Mouse (Mus musculus) liver, embryonic 13.5 days (tissue): ENCODE results near the gene 6030445D17Rik. TPM values are rescaled to one million over a fixed set of nuclear protein-coding genes. Genes with fewer than 3 reads are reported as not detected.

Source experiments
- ATAC-seq: fragments of 200-750 bp; cut with Nextera tagmentation; 2 replicates; pipeline ENCODE4 v1.8.0; 2017; ENCODE audit warnings: low read depth, mild to moderate bottlenecking, moderate number of reproducible peaks, moderate library complexity
- DNase-seq: peaks from one replicate; pipeline ENCODE4 v3.0.0; 2022
- H3K27ac ChIP-seq: fragments of 300-500 bp; sonication (generic); 2 replicates; pipeline ENCODE4 v1.5.1; 2015; ENCODE audit warnings: moderate library complexity, mild to moderate bottlenecking, inconsistent platforms
- H3K27me3 ChIP-seq: fragments of 300-500 bp; sonication (generic); 2 replicates; pipeline ENCODE4 v1.6.1; 2015; ENCODE audit warnings: mild to moderate bottlenecking, inconsistent platforms
- H3K36me3 ChIP-seq: fragments of 300-500 bp; sonication (generic); 2 replicates; pipeline ENCODE4 v1.6.1; 2015; ENCODE audit warnings: mild to moderate bottlenecking, inconsistent platforms
- H3K4me1 ChIP-seq: fragments of 300-500 bp; sonication (generic); replicated peaks from 2 replicates; pipeline ENCODE4 v1.6.1; 2015; ENCODE audit warnings: inconsistent platforms
- H3K4me2 ChIP-seq: fragments of 300-500 bp; sonication (generic); 2 replicates; pipeline ENCODE4 v1.6.1; 2015; ENCODE audit warnings: inconsistent platforms, mild to moderate bottlenecking, moderate library complexity
- H3K4me3 ChIP-seq: fragments of 300-500 bp; sonication (generic); replicated peaks from 2 replicates; pipeline ENCODE4 v1.5.1; 2015; ENCODE audit warnings: mild to moderate bottlenecking, inconsistent platforms
- H3K9ac ChIP-seq: fragments of 300-500 bp; sonication (generic); 2 replicates; pipeline ENCODE4 v1.6.1; 2015; ENCODE audit warnings: mild to moderate bottlenecking, inconsistent platforms
- H3K9me3 ChIP-seq: fragments of 300-500 bp; sonication (generic); replicated peaks from 2 replicates; pipeline ENCODE4 v1.6.1; 2016; ENCODE audit warnings: inconsistent platforms
- WGBS: fragments of 180-500 bp; shearing (Covaris S2); methylation state at CpG from one replicate; pipeline ENCODE4 v1.1.7; 2015; ENCODE audit not compliant: insufficient replicate concordance; 5-methylcytosine and 5-hydroxymethylcytosine counted together
- polyA plus RNA-seq: library from polyadenylated mRNA; unstranded; fragments of >200 nt; fragmentation: Nextera tagmentation; extraction: Ambion mirVana; gene quantifications from 2 replicates; pipeline ENCODE4 v1.2.1, GENCODE M21; 2015

Gene 6030445D17Rik
- polyA plus RNA-seq = 0.06 TPM in 1 of 2 replicates, not detected in the other

DNA sequence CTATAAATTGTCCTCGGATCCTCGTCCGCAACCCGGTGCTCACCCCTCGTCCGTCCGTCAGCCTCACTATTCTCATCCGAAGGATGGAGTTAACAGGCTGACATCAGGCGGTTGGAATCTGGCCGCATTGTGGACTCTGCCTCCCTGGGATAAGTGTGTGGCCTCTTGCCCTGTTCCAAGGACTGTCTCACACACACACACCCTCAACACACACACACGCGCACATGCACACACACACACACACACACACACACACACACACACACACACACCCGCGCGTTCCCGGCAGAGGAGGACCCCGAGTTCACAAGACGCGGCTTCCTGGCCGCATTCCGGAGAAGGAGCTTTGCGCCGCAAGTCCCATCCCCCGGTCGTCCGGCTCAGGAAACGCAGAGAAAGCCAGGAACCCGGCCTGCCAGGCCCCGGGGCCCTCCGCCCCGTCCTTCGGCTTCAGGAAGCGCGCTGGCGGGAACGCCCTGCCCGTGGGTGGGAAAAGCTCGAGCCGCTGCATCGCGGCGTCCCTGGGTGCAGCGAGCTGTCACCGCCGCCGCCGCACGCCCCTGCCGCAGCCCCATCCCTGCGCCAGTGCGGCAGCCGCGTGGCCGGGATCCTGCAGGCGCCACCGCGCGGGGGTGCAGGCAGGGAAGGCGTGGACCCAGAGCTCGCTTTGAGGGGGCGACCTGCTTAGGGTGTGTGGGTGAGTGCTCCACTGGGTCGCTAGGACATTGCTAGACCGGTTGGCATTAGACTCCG lies at the start of gene 6030445D17Rik:
TSS of gene 6030445D17Rik (plus strand) at position 165 of the 753 bp plus-strand sequence.
- no peaks in the 10 kb centered on the region for H3K9me3 ChIP-seq
- DNase-seq = peak; percentile 34
- peak within 1 kb of the TSS; percentile 41; the same call in 1 of the 2 replicates for H3K27ac ChIP-seq
- WGBS = 4% methylated on average over 52 of the region's 64 CpGs
- H3K4me3 ChIP-seq = peak within 1 kb of the TSS; percentile 65
- H3K4me1 ChIP-seq = peaks cover 21% of the 10 kb centered on the region
- H3K9ac ChIP-seq = peak within 1 kb of the TSS; percentile 68
- H3K36me3 ChIP-seq = no peaks in the 10 kb centered on the region
- peak within 1 kb of the TSS; percentile 86 for H3K4me2 ChIP-seq
- ATAC-seq = peak; percentile 74
- peaks cover 67% of the 10 kb centered on the region for H3K27me3 ChIP-seq

DNA sequence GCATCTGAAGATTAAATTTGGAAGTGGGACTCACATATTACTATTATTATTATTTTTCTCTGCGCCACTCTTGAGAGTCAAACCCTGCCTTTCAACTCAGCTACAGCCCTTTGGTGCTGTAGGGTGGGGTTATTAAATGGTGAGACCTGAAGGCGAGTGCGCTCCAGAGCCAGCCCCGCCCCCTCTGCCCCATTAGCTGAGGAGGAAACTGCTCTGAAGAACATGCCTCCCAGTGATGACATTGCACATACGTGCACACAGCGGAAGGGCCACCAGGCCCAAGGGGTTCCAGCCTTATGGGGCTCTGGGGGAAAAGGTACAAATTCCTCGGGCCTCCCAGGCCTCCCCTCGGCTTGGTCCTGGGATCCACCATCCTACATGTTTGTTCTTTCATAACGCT lies 46.6 kb upstream of the 6030445D17Rik start:
- no peak overlapping the region for H3K4me2 ChIP-seq
- H3K36me3 ChIP-seq = no peaks in the 10 kb centered on the region
- H3K27ac ChIP-seq = no peak overlapping the region
- 73% methylated on average over 9 of the region's 9 CpGs for WGBS
- no peak for ATAC-seq
- H3K9me3 ChIP-seq = no peaks in the 10 kb centered on the region
- no peak overlapping the region for H3K9ac ChIP-seq
- no peak overlapping the region for H3K4me3 ChIP-seq
- no peaks in the 10 kb centered on the region for H3K4me1 ChIP-seq
- DNase-seq = no peak
- H3K27me3 ChIP-seq = peaks cover 17% of the 10 kb centered on the region

DNA sequence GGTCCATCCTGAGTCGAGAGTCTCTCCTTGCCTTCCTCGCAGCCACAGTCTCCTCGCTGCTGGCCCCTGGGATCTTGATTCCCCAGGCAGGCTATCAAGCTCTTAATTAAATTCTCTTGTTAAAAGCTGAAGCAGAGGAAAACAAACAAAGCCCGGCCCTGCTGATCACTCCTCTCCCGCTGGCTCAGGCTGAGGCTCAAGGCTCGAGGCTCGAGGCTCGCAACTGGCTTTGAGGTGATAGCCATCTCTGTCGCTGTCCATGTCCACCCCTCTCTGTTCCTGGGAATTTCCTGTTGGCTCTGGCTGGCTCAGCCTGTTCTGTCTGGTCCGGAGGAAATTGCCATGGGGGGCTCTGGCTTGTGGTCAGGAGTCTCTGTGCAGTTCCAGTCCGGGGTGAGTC lies 43.1 kb upstream of the 6030445D17Rik start:
- peaks cover 43% of the 10 kb centered on the region for H3K27me3 ChIP-seq
- H3K36me3 ChIP-seq = no peaks in the 10 kb centered on the region
- no peak overlapping the region for H3K27ac ChIP-seq
- 12% methylated on average over 11 of the region's 11 CpGs for WGBS
- H3K9me3 ChIP-seq = no peaks in the 10 kb centered on the region
- no peak for DNase-seq
- no peak for ATAC-seq
- no peak overlapping the region for H3K4me2 ChIP-seq
- H3K4me1 ChIP-seq = no peaks in the 10 kb centered on the region
- H3K4me3 ChIP-seq = no peak overlapping the region
- H3K9ac ChIP-seq = no peak overlapping the region

DNA sequence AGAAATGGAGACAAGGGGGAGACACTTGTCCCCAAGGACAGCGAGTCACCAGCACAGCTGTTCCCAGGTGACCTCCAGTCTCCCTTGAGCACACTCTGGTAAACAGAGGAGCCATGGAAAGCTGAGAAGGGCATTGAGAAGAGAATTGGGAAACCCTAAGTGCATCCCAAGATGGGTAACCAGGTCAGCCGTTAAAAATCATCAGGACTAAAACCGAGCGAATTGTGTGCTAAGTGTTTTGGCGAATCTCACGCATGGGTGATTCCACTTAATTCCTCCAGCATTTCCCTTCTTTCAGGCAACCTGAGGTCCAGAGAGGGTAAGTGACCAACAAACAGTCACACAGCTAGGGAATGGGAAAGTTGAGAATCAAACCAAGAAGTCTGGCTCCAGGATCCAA lies 42.7 kb upstream of the 6030445D17Rik start:
- Histone ChIP-seq H3K9ac (no peak overlapping the region), H3K27me3 (peaks cover 47% of the 10 kb centered on the region), H3K27ac (no peak overlapping the region), H3K4me2 (no peak overlapping the region), H3K36me3 (no peaks in the 10 kb centered on the region), H3K4me3 (no peak overlapping the region), H3K4me1 (peaks cover 4% of the 10 kb centered on the region; the same call in 1 of the 2 replicates), H3K9me3 (no peaks in the 10 kb centered on the region)
- DNase-seq (no peak), ATAC-seq (no peak)
- 63% methylated on average over 6 of the region's 6 CpGs for WGBS

DNA sequence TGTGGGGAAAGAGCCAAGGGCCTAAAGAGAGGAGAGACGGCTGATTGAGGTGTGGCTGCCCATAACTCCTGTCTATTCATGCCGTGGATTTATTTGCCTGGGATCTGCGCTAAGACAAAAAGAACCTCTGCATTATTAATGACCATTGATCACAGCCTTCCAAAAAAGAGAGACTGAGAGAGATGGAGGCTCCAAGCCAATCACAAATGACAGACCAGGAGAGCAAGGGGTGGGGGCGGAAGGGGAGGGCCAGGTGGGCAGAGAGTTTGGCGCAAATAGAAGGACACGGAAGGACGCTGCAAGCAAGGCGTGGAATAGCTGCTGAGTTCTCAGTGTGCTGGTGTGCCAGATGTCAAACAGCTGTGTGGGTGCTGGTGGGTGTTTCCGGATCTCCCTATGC lies 38.8 kb upstream of the 6030445D17Rik start, which contains the start of gene Htr1d:
TSS of gene Htr1d (plus strand) at position 301 of the 400 bp plus-strand sequence.
- Histone ChIP-seq H3K27ac (no peak within 1 kb of the TSS), H3K9ac (no peak within 1 kb of the TSS)

DNA sequence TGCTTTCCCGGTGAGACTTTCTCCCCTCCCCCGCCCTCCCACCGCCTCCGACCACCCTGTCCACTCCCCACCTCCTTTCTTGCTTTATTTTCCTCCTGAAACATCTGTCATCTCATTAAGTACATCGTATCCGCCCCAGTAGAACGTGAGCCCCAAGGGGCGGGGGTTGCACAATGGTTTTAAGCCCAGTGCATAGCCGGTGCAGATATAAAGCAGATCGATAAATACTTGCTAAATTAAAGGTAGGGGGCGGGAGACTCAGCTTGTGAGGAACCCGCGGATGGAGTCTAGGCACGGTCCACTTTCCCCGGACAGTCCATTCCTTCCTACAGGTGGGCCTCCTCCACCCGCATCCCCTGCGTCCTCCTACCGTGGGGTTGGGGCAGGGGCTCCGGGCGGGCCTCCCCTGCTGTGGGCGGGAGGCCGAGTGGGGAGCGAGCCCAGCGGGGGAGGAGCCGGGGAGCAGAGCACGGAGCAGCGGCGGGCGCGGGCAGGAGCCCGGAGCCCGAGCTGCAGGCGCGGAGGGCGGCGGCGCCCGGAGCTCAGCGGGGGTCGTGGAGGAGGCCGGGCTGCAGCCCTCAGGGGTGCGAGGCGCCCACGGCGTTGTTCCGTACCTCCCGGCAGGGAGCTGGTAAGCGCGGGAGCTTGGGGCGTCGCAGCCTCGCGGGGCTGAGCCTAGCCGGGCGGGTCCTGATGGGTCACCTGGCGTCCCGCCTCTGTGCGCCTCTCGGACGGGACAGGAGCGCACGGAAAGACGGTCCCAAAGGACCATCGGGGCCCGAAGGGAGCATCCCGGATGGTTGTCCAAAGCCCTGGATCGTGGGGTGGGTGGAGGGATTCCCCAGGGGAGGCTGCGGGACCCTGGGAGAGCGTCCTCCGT lies 37.7 kb upstream of the 6030445D17Rik start:
- ATAC-seq (no peak), DNase-seq (no peak)
- 2% methylated on average over 70 of the region's 70 CpGs for WGBS
- Histone ChIP-seq H3K4me2 (peak overlapping the region; percentile 67), H3K9me3 (no peaks in the 10 kb centered on the region), H3K4me3 (peak overlapping the region; percentile 48), H3K4me1 (peaks cover 11% of the 10 kb centered on the region; the same call in 1 of the 2 replicates), H3K36me3 (no peaks in the 10 kb centered on the region), H3K9ac (no peak overlapping the region), H3K27ac (no peak overlapping the region), H3K27me3 (peaks cover 67% of the 10 kb centered on the region)

More for the DNA sequence above, 38.8 kb upstream of the 6030445D17Rik start, which contains the start of gene Htr1d:
- Histone ChIP-seq H3K36me3 (no peaks in the 10 kb centered on the region), H3K4me3 (peak within 1 kb of the TSS; percentile 48), H3K9me3 (no peaks in the 10 kb centered on the region), H3K4me2 (peak within 1 kb of the TSS; percentile 67), H3K4me1 (peaks cover 11% of the 10 kb centered on the region; the same call in 1 of the 2 replicates), H3K27me3 (peaks cover 74% of the 10 kb centered on the region)
- 63% methylated on average over 9 of the region's 9 CpGs for WGBS
- DNase-seq = no peak
- ATAC-seq = no peak

DNA sequence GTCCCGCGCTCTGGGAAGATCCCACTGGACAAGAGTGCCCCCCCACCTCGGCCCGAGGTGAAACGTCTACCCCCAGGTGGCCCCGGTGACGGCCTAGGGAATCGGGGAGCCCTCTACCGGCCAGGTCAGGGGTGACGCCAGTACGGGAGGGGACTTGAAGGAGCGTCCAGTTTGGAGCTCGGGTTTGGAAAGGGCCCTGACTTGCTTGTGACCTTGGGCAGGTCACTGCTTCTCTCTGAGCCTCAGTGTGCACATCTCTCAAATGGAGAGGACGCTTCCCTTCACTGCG lies 37.1 kb upstream of the 6030445D17Rik start:
- Histone ChIP-seq H3K27me3 (peaks cover 62% of the 10 kb centered on the region), H3K9me3 (no peaks in the 10 kb centered on the region), H3K9ac (no peak overlapping the region)

DNA sequence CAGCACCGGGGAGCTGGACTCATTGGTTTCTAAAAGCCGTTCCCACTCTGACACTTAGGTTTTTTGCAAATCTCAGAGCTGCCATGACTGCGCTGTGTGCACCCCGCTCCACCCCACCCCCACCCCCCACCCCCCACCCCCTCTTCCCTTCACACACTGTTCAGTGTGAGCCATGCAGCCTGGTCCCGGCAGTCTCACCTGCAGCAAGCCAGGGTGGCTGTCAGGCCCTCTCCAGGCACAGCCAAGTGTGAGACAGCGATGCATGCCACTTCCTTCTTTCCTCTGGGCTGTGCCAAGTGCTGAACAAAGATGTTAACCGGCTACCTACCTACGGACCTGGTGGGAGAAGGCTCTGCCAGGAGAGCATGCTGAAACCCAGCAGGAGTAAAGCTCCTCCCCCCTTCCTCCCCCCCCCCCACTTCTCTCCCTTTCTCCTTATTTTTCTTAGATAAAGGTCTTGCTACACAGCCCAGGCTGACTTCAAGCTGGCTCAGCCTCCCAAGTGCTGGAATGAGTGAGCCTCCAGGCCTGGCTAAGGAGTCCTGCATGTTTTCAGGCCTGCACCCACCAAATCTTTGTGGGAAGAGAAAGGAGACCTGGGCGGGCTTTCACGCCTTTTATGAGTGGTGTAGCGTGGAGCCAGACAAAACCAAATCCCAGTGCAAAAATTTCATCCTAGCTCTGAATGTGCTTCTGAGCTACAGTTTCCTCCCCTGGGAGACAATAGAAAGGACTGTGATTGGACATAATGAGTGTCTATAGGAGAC lies 31.3 kb upstream of the 6030445D17Rik start:
- no peak overlapping the region for H3K4me3 ChIP-seq
- no peak for DNase-seq
- no peak overlapping the region for H3K4me2 ChIP-seq
- no peaks in the 10 kb centered on the region for H3K9me3 ChIP-seq
- no peak overlapping the region for H3K9ac ChIP-seq
- H3K27ac ChIP-seq = no peak overlapping the region
- H3K36me3 ChIP-seq = no peaks in the 10 kb centered on the region
- WGBS = 43% methylated on average over 11 of the region's 11 CpGs
- H3K27me3 ChIP-seq = peaks cover 12% of the 10 kb centered on the region
- no peaks in the 10 kb centered on the region for H3K4me1 ChIP-seq
- no peak for ATAC-seq

More for the DNA sequence above, 37.1 kb upstream of the 6030445D17Rik start:
- WGBS = 6% methylated on average over 15 of the region's 15 CpGs
- ATAC-seq (no peak), DNase-seq (no peak)
- peaks cover 11% of the 10 kb centered on the region; the same call in 1 of the 2 replicates for H3K4me1 ChIP-seq
- H3K27ac ChIP-seq = no peak overlapping the region
- H3K36me3 ChIP-seq = no peaks in the 10 kb centered on the region
- H3K4me2 ChIP-seq = peak overlapping the region; percentile 67
- H3K4me3 ChIP-seq = peak overlapping the region; percentile 48

DNA sequence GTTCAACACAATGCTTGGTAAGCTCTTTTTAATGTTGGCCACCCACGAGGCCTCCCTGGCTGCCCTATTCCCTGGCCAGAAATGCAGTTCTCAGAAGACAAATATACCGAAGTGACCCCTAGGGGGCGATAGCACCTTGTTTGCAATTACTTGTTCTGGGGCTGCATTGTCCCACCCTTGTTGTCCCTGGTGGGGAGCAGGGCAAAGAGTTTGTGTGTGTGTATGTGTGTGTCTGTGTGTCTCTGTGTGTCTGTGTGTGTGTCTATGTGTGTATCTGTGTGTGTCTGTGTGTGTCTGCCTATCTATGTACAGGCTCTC lies 30.7 kb upstream of the 6030445D17Rik start:
- Histone ChIP-seq H3K27ac (no peak overlapping the region), H3K4me1 (no peaks in the 10 kb centered on the region), H3K9ac (no peak overlapping the region), H3K9me3 (no peaks in the 10 kb centered on the region), H3K36me3 (no peaks in the 10 kb centered on the region), H3K27me3 (peaks cover 7% of the 10 kb centered on the region), H3K4me2 (no peak overlapping the region), H3K4me3 (no peak overlapping the region)
- ATAC-seq (no peak), DNase-seq (peak; percentile 40)
- WGBS = 1% methylated on average over 3 of the region's 3 CpGs

DNA sequence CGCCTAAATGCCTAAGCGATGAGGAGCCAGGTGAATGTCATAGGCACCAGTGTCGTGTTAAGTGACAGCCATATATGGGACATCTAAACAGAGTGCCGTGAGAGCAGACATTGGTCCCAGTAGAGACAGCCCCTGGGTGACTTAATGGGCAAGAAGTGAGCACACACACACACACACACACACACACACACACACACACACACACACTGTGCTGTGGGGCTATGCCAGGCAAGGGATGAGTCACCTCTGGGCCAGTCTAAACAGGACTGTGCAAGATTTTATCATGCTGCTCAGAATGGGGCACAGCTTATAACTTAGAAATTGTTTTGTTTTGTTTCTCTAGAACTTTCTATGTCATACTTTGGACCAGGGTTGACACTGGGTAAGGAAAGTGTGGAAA lies 28.0 kb upstream of the 6030445D17Rik start:
- no peak for ATAC-seq
- Histone ChIP-seq H3K36me3 (no peaks in the 10 kb centered on the region), H3K9me3 (no peaks in the 10 kb centered on the region), H3K27me3 (no peaks in the 10 kb centered on the region), H3K4me3 (no peak overlapping the region), H3K27ac (no peak overlapping the region), H3K4me1 (no peaks in the 10 kb centered on the region), H3K9ac (no peak overlapping the region), H3K4me2 (no peak overlapping the region)
- no peak for DNase-seq
- WGBS = 81% methylated on average over 4 of the region's 4 CpGs

DNA sequence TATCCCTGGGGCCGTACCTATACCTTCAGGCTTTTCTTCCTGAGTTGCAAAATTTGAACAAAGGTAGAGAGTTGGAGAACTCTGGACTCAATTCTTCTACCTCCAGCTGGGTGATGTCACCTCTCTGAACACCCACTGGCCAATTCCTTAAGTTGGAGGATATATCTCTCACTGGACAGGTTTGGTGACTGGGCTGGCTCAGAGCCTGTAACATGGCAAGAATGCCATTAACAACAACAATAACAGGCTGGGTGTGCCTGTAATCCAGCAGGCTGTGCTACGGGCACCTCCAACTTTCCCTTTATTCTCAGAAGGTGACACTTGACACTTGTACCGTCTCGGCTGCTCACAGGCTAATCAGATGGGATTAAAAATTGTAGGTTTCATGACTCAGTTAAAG lies 22.9 kb upstream of the 6030445D17Rik start:
- WGBS = 70% methylated on average over 4 of the region's 4 CpGs
- Histone ChIP-seq H3K9ac (no peak overlapping the region), H3K9me3 (no peaks in the 10 kb centered on the region), H3K4me2 (no peak overlapping the region), H3K27ac (no peak overlapping the region), H3K27me3 (no peaks in the 10 kb centered on the region), H3K36me3 (no peaks in the 10 kb centered on the region), H3K4me1 (no peaks in the 10 kb centered on the region), H3K4me3 (no peak overlapping the region)
- DNase-seq = no peak
- ATAC-seq = no peak
